Mouse (Mus musculus): ENCODE measurements around the gene Scyl2.
A peak's percentile ranks its signal among the peaks of the same experiment; 100 is the strongest.
"Not testable (repeated sequence)": the region's sequence is repeated elsewhere in the genome, so short reads cannot be mapped to it uniquely, and the experiment has no call there.

Gene Scyl2

DNA sequence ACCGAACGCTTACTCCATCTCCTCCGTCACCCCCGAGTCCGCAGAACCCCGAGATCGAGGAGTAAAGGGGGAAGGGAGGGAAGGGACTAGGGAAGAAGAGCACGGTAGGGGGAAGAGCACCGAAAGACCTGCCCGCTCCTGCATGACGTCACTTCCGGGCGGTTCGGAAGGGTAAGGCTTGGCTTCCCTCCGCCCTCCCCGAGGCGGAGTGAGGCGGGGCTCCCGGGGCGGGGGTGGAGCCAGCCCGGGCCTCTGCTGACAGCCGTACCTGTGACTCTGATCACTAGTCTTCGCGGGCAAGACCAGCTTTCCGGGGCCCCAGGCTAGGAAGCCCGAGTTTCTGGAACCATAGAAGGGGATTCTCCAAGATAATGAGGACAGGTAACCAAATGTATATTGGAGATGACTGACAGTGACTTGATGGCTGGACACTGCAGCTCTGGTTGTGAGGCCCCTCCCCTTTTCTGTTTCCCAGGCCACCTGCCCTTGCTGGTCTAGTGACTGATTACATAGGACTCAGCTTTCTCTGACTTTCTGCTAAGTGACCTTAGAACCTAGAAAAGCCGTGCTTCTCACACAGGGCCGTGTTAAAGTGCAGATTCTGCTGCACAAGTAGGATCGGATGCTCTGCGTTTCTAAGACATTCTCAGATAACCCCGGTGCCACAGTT is at the start of gene Scyl2:
Scyl2 (minus strand) TSS at position 147 of the 670 bp plus-strand sequence.
- DNase-seq: peak; percentile 95

DNA sequence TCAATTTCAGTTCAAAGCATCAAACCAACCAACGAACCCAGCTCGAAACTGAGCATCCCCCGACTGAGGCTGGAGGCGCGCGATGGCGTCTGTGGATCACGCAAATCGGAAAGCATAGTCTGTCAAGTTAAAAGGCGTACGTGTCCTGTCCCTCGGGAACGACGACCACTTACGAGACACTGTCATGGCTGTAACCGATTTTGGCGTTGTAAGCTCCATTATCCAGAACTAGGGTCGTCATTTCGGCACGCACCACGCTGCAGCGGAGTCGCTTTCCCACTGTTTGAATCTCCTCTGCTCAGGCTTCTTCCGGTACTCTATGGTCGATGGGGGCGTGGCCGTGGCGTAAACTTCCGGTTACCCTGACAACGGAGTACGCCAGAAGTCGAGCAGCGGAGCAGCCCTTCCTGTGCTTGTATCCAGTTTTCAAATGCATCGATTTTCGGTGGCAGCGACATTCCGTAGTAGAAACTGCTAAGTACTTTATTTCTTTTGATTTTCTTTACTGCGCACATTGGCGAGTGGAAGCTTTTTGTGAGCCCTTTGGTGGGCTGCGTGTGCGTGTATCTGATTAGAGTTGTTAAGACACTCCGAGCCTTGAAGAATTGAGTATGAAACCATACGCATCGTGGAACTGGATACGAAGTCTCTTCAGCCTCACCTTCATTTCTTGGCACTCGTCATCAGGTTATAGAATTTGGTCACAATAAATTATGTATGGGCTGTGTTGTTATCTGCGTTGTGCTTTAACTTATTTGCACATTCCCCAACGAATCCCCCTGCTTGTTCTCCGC is 46.1 kb upstream of the Scyl2 start, which contains the start of gene Actr6:
Actr6 (minus strand) TSS at position 295 of the 794 bp plus-strand sequence.
- DNase-seq: peak; percentile 94

DNA sequence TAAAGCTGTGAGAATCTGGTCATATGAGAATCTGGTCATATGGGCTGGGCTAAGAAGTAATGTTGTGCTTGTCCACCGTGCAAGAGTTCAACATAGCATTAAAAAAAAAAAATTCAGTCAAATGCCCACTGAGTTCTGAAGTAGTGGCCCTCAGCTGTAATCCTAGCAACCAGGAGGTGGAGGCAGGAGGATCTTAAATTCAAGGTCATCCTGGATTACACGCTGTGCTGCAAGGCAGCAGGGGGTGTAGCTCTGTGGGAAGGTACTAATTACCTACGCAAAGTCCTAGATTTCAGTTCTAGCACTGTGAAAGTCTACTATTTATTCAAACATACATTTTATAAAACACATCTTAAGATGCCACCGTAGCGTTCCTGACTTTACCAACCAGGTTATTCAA is 45.3 kb upstream of the Scyl2 start:
- DNase-seq: no peak

DNA sequence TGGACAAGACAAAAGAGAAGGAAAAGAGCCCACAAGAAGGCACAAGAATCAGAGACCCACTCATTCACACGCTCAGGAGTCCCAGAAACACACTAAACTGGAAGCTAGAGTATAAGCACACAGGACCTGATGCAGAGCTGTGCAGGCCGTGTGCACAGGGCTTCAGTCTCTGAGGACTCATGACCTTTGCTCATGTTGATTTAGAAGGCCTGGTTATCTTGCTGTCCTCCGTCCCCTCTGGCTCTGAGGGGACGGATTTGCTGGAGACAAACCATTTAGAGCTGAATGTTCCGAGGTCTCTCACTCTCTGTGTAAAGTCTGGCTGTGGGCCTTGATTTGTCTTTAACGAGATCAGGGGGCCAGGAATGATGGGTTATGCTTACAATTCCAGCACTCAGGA is 44.3 kb upstream of the Scyl2 start:
- no peak for DNase-seq

DNA sequence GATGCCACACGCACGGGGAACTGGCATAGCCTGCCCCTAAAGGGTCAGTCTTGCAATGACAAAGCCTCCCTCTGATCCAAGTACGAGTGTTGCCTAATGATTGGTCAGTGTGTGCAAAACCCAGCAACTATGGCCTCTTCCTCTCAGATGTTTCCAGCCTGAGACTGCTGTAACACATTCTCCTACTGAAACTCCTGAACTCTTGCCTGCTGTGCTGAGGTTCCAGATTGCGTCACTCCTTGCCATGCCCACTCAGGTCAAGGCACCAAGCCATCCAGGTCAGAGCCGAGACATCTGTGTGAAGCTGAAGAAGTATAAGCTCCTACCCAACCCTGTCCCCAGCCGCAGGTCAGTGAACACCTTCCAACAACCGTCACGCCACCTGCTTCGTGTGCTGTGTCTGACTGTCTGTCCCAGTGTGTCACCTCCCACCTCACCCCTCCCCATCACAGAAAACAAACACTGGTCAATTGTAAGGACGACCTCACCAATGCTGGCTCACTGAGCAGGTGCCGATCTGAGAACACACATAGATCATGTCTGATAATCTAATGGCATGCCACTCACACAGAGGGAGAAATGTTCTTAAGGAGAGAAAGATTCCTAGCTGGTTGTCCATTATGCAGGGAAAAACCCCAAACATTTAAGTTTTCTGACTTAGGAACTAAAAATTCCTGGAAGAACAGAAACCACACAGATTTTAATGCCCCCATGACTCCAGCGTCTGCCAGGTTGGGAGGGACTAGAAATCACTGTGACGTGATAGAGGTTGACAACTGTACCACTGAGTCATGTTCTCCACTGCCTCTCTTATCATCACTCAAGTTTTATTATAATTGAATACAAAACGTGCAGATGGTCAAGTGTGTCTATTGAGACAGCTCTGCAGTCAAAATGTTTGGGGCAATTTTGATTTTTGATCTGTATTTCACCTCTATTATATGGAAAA is 36.4 kb upstream of the Scyl2 start:
- no peak for DNase-seq

DNA sequence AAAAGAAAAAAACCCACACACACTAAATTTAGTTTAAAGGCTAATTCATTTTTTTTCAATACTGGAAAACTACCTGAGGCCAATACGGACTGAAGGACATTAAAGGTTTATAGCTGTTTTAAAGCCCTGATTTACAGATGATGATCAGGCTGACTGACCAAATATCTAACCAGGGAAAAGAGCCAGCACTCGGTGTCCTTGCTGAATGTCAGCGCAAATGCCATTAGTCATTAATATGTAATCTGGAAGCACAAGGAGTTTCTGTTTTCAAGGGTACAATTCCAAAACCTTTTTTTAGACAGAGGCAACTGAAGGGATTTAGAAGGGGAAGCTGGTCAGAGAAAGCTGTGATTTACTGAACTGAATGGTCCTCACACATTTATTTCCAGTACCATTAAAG is 34.7 kb upstream of the Scyl2 start:
- no peak for DNase-seq

DNA sequence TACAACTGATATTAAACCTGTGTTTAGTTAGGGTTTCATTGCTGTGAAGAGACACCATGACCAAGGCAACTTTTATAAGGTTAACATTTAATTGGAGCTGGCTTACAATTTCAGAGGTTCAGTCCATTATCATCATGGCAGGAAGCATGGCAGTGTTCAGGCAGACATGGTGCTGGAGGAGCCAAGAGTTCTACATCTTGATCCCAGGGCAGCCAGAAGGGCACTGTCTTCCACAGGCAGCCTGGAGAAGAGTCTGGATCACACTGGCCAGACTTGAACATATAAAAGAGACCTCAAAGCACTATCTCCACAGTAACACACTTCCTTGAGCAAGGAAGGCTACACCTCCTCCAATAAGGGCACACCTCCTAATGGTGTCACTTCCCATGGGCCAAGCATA is 34.2 kb upstream of the Scyl2 start:
- DNase-seq: no peak

DNA sequence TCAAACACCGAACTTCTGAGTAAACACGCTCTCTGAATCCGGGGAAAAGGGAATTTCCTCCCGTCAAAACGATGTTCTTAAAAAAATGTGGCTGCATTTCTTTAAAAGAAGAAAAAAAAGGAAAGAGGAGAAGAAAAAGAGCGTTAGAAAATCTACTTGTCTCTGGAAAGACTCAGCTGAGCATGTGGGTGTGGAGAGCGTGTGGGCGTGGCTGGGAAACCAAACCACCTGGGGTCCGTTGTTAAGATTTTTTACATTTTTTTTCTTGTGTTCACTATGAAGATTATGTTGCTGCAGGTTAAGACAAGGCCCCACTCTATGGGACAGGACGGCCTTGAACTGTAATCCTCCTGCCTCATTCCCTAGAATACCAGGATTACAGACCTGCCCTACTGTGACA is 28.8 kb upstream of the Scyl2 start:
- DNase-seq: no peak

DNA sequence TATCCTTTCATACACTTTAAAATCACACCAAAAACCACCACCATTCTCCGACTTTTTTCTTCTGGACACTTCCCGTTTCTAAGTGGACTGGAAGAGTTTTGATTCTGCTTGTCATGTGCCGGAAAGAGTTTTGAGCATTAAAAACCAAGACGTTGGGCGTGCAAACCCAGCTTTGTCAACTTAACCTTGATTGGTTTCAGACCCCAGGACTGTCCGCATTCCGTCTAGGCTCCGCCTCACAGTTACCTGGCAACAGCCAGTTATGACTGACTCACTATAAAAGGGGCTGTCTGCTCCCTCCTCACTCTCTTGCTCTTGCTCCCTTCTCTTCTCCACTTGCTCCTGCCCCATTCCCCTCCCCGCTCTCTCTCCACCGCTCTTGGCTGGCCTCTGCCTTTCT is 22.6 kb upstream of the Scyl2 start:
- DNase-seq: peak; percentile 17 to 37

DNA sequence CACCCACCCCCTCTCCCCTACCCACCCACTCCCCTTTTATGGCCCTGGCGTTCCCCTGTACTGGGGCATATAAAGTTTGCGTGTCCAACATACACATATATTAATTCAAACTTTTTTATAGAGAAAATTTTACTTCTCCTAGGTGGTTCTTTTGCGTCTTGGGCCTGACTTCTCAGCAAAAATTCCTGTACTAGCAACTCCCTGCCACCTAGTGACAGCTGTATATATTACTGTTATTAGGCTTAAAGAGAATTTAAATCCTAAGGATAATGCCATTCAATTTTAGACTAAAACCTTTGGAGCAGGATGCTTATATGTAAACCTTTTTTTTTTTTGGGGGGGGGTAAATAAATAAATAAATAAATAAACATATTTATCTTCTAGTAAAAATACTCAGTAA is 21.3 kb upstream of the Scyl2 start:
- no peak for DNase-seq

DNA sequence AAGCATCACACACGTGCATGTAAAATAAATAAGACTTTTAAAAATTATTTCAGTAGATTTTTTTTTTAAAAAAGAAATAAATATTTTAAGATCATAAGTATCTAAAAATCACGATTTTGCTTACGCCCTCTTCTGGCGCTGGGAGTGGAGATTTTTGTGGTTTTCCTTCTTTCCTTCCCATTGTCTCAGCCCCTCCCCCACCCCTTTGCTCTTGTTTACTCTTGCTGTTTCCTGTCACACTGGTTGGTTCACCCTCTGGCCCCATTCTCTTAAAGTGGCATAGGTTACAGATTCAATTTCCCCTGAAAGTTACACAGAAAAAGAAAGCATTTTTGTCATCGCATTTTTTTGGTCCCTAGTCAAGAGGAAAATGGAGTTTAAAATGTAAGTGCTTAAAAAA is 17.0 kb upstream of the Scyl2 start:
- DNase-seq: peak in 1 of 2 experiments; percentile 32

DNA sequence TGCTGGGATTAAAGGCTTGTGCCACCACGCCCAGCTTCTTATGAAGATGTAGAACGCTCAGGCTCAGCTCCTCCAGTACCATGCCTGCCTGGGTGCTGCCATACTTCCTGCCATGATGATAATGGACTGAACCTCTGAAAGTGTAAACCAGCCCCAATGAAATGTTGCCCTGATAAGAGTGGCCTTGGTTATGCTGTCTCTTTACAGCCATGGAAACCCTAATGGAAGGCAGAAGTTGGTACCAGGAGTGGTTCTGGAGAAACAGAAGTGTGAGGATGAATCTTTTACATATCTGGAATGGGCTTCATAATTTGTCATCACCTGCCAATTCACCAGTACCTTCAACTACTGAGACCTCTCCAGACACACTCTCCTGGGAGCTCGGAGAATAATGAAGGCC is 11.9 kb upstream of the Scyl2 start:
- DNase-seq: no peak

DNA sequence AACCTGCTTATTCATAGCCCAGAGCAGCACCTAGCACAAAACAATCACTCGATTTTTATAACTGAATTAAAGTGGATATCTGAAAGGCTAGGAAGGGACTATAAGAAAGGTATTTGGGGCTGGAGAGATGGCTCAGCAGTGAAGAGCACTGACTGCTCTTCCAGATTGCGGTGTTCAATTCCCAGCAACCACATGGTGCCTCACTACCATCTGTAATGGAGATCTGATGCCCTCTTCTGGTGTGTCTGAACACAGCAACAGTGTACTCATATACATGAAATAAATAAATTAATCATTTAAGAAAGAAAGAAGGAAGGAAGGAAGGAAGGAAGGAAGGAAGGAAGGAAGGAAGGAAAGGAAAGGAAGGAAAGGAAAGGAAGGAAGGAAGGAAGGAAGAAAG is 10.2 kb upstream of the Scyl2 start:
- DNase-seq: not testable (repeated sequence)

DNA sequence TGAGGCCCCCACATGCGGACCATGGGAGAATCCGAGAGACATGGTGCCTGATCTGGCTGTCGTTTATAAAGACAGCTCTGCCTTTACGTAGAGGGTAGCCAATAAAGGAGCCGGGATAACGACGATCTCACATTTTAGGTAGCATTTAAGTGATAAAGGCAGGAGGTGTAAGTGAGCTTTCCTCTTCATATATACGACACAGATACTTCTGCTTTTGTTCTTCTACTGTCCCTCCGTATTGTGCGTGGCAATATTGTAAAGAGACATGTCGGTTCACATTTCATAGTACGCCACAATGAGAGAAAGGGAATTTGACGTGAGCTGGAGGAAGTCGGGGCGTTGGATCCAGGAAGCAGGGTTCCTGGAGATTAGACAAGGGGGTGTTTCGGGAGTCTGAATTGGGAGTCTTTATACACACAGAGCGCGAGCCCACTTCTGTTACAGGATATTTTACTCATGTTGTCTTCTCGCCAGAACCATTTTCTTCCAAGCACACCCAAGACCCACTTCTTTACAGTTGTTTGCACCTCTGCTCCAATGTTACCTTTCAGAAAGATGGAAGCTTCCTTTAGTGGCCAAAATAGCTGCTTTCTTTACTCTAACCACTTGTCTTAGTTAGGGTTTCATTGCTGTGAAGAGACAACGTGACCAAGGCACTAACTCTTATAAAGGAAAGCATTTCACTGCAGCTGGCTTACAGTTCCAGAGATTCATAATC is 9.3 kb upstream of the Scyl2 start:
- DNase-seq: no peak

DNA sequence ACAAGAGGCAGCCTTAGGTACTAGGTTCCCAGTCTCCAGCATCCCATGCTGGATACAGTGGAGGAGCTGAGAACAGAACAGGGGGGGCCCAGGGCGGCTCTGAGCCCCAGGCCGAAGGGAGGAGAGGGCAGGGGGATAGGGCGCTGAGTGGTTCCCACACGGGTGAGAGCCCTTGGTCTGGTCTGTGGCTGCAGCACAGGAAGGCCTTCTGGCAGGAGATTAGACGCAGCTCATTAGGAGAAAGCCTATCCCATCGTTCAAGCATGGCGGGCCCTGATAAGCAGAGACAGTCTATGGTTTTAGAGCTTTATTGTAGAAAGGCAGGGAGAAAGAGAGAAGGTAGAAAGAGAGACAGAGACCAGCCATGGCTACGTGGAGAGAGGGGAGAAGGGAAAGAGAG is 3.9 kb upstream of the Scyl2 start:
- DNase-seq: no peak

DNA sequence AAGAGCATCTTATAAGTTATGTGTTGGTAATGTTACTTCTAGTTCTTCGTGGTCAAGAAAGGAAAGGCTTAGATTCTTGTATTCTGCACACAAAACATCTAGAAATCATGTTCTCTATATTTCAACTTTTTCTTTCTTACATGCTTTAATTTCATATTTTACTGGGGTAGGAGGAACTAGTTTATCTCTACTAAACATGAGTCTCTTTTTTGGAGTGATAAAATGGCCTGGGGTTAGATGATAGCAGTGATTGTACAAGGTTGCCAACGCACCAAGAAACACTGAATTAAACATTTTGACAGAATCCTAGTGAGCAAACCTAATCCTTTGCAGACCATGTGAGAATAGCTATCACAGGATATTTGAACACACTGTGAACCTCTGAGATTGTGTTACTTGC is 1.4 kb upstream of the Scyl2 start:
- DNase-seq: no peak

DNA sequence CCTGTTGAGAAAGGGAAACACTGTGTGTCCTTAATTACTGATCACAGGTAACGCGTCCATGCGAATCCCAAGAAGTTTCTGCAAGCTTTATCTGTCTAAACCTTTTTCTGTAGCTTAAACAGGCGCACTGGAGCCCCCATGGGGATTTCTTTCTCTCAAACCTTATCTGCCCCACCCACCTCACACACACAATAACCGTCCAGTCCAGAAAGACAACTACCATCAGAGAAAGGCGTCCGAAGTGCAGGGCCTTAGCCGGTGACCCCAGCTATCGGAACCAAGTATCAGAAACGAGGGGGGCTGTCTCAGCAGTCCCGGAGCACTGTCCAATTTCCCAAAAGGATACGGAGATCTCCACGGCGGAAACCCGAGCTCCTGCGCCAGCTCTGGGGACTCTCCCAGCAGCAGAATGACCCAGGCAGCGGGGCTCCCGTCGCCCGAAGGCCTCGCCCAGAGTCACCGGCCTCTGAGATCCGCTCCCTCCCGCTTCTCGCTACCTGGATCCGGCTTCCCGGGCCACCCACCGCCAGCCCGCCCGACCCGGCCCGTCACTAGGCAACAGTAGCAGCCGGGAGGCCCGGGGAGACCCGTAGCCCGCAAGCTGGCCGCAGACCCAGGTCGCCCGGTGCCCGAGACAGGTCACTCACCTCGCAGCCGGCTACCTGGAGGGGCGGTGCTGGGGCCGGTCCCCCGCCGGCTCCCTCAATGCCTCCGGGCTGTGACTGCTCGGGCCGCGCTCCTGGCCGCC is 520 bp downstream of the Scyl2 start:
- DNase-seq: no peak

DNA sequence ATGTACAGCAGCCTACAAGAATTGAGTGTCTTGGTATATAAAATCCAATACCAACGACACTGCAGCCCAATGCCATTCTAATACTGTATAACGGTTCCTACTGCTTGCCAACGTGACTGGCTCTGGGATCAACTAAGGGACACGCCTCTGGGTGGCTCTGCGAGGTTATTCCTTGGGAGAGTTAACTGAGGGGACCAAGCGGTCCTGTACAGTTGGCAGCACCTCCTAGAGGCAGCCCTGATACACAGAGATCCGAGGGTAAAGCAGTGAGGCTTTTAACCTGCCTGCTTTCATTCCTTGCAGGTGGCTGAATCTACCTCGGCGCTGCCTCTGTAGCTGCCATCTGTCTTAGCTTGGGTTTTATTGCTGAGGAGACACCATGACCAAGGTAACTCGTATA is 3.1 kb downstream of the Scyl2 start:
- no peak for DNase-seq

DNA sequence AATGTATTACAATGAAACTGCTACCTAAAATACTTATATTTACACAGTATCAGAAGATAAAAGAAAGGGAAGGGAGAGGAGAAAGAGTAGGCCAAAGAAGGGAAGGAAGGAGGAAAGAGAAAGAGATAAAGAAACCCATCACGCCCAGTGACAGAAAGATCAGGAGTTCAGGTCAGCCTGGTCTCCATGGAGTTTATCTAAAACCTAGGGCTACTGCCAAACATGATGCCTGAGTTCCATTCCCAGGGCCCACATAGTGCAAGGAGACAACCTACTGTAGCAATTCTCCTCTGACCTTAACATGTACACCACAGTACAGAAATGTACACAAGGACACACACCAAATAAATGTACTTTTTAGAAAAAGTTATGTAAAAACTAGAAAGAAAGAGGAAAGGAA is 3.9 kb downstream of the Scyl2 start:
- no peak for DNase-seq

DNA sequence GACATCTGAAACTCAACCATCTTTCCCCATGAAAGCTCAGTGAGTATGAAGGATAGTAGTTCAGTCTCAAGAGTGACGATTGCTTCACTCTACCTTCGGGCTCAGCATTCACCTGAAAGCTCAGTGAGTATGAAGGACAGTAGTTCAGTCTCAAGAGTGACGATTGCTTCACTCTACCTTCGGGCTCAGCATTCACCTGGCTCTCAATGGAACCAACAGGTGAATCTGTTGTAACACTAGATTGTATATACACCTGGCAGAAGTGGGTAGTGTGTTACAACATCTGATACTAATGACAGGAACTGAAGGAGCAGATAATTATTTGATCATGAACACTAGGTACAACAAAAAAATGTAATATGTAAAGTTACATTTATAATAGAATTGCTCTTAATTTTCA is 4.4 kb downstream of the Scyl2 start:
- no peak for DNase-seq

DNA sequence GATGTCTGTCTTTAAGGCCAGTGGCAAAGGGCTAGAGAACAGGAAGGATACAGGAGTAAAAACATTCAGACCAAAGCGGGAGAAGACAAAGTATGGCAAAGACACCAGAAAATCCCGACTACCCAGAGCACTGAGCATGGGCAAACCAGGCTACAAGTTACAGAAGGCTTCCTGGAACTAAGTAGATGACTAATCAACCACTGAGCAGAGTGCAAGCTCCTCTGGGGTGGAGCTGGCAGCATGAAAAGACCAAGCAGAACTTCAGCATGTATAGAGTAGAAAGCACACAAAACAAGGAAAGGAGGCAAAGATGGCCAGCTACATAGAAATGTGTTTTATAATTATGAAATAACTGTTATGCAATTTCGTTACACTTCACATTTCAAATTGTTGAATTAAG is 5.6 kb downstream of the Scyl2 start:
- DNase-seq: no peak

DNA sequence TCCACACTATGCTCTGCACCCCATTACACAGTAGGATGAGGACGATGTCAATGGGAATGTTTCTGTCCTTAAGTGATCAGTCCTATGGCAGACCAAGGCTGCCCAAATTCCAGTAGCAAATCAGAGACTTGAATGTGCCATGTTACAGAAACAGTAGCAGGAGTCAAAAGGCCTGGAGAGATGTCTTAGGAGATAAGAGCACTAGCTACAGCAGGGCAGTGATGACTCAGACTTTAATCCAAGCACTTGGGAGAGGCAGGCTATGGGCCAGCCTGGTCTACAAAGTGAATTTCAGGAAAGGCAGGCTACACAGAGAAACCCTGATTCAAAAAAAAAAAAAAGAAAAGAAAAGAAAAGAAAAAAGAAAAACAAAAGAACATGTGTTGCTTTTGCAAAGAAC is 6.6 kb downstream of the Scyl2 start:
- DNase-seq: no peak
